Mouse (Mus musculus) T-helper 1 cell (primary cell): Measurements from ENCODE around the gene Pkd1.

ENCODE experiments used
- in situ Hi-C: fragments of 300-600 bp; cut with MboI, MseI; formaldehyde crosslinking; loops from one replicate; pipeline ENCODE4 v1.15.1; 2025; ENCODE audit warnings: high pct_unique_total_duplicates

Pkd1 gene

GRCm38 (mm10) chr17:24564422-24564821 is 14.8 kb downstream of the Pkd1 start:
- in situ Hi-C loops = no loop called here

- in situ Hi-C loops = no loop called here
Observed at GRCm38 (mm10) chr17:24565092-24565491, 15.5 kb downstream of the Pkd1 start.

GRCm38 (mm10) chr17:24565792-24566191 is 16.2 kb downstream of the Pkd1 start:
- in situ Hi-C loops = no loop called here

- in situ Hi-C loops = no loop called here
Observed at GRCm38 (mm10) chr17:24567034-24567779, 17.6 kb downstream of the Pkd1 start.

- in situ Hi-C loops = no loop called here
Observed at GRCm38 (mm10) chr17:24569837-24570236, 20.2 kb downstream of the Pkd1 start.

- in situ Hi-C loops = no loop called here
Observed at GRCm38 (mm10) chr17:24572651-24573245, 23.1 kb downstream of the Pkd1 start.

- in situ Hi-C loops = no loop called here
Observed at GRCm38 (mm10) chr17:24573811-24574210, 24.2 kb downstream of the Pkd1 start.

- in situ Hi-C loops = loop anchor here (5.0 kb wide), 1 partner anchor 73 kb away; the partner anchor contains the start of gene Slc9a3r2
Observed at GRCm38 (mm10) chr17:24579532-24579931, 29.9 kb downstream of the Pkd1 start.

- in situ Hi-C loops = no loop called here
Observed at GRCm38 (mm10) chr17:24580287-24580686, 30.7 kb downstream of the Pkd1 start.

- in situ Hi-C loops = no loop called here
Observed at GRCm38 (mm10) chr17:24583599-24584460, 34.2 kb downstream of the Pkd1 start.

GRCm38 (mm10) chr17:24584520-24584919 is 34.9 kb downstream of the Pkd1 start:
- in situ Hi-C loops = no loop called here

GRCm38 (mm10) chr17:24586532-24586931 is 36.9 kb downstream of the Pkd1 start:
- in situ Hi-C loops = no loop called here

GRCm38 (mm10) chr17:24590943-24591342 is 41.3 kb downstream of the Pkd1 start:
- in situ Hi-C loops = no loop called here

GRCm38 (mm10) chr17:24591695-24592094 is 42.1 kb downstream of the Pkd1 start:
- in situ Hi-C loops = no loop called here

- in situ Hi-C loops = no loop called here
Observed at GRCm38 (mm10) chr17:24593248-24593647, 43.6 kb downstream of the Pkd1 start.

- in situ Hi-C loops = no loop called here
Observed at GRCm38 (mm10) chr17:24593992-24594890, 44.6 kb downstream of the Pkd1 start.

GRCm38 (mm10) chr17:24595126-24596072 is 45.8 kb downstream of the Pkd1 start:
- in situ Hi-C loops = no loop called here

GRCm38 (mm10) chr17:24596073-24596466 is 46.4 kb downstream of the Pkd1 start:
- in situ Hi-C loops = no loop called here

GRCm38 (mm10) chr17:24596471-24597183 is 47.0 kb downstream of the Pkd1 start:
- in situ Hi-C loops = no loop called here
